Mouse (Mus musculus): ENCODE results near the gene Cd177.

DNA sequence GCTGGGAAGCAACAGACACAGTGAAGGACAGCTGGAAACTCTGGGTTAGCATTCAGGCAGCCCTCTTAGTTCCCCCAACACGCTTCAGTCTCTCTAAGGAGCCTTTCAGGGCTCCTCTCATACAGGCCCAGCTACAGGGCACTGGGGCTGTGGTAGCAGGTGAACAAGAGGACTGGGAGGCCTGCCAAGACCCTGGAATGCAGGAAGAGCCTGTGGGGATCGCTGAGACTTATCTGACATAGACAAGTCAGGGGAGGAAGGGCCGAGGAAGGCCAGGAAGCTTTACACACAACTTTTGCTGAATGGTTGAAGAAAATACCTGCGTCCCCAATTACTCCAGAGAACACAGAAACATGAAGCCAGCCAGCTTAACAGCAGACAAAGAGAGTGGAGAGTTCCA, 9.4 kb downstream of the Cd177 start:
- TF ChIP-seq POLR2A (IDR thresholded peaks at IDR 0.05; ENCODE audit: low read depth, low read length) (no peak), CTCF (IDR thresholded peaks at IDR 0.05; ENCODE audit: extremely low read depth, insufficient read depth, insufficient read length, insufficient replicate concordance) (no peak)
